Mouse (Mus musculus) forebrain, embryonic 14.5 days (tissue): ENCODE measurements around the gene Cux2. TPM values are rescaled to one million over a fixed set of nuclear protein-coding genes. Genes with fewer than 3 reads are reported as not detected.

Experiments
- ATAC-seq: fragments of 200-750 bp; cut with Nextera tagmentation; 2 replicates; pipeline ENCODE4 v1.8.0; 2017; ENCODE audit warnings: mild to moderate bottlenecking, moderate library complexity
- DNase-seq: peaks from one replicate; pipeline ENCODE4 v3.0.0-alpha.2; 2015; ENCODE audit warnings: low spot score
- H3K27ac ChIP-seq: fragments of 300-500 bp; sonication (generic); 2 replicates; pipeline ENCODE4 v1.5.1; 2014; ENCODE audit warnings: low read depth, mild to moderate bottlenecking, control low read depth, low read length, moderate library complexity
- H3K27me3 ChIP-seq: fragments of 300-500 bp; sonication (generic); replicated peaks from 2 replicates; pipeline ENCODE4 v1.6.1; 2014; ENCODE audit warnings: low read length, control low read depth, mixed read lengths; ENCODE audit not compliant: control insufficient read depth, insufficient read depth
- H3K36me3 ChIP-seq: fragments of 300-500 bp; sonication (generic); 2 replicates; pipeline ENCODE4 v1.6.1; 2014; ENCODE audit warnings: low read length, control low read depth; ENCODE audit not compliant: control insufficient read depth, insufficient read depth
- H3K4me1 ChIP-seq: fragments of 300-500 bp; sonication (generic); 2 replicates; pipeline ENCODE4 v1.6.1; 2014; ENCODE audit warnings: antibody characterized with exemption, low read length, control low read depth; ENCODE audit not compliant: control insufficient read depth, insufficient read depth
- H3K4me2 ChIP-seq: fragments of 300-500 bp; sonication (generic); 2 replicates; pipeline ENCODE4 v1.6.1; 2014; ENCODE audit warnings: mild to moderate bottlenecking, control low read depth, low read length
- H3K4me3 ChIP-seq: fragments of 300-500 bp; sonication (generic); 2 replicates; pipeline ENCODE4 v1.5.1; 2014; ENCODE audit warnings: low read depth, low read length, control low read depth
- H3K9ac ChIP-seq: fragments of 300-500 bp; sonication (generic); 2 replicates; pipeline ENCODE4 v1.6.1; 2014; ENCODE audit warnings: mild to moderate bottlenecking, low read length, control low read depth, moderate library complexity
- H3K9me3 ChIP-seq: fragments of 300-500 bp; sonication (generic); replicated peaks from 2 replicates; pipeline ENCODE4 v1.6.1; 2016; ENCODE audit warnings: low read length, control low read depth, mixed read lengths; ENCODE audit not compliant: control insufficient read depth
- WGBS: fragments of 180-500 bp; shearing (Covaris S2); extraction: QIAGEN DNeasy Blood & Tissue Kit; methylation state at CpG from one replicate; pipeline ENCODE4 v1.1.7; 2014; 5-methylcytosine and 5-hydroxymethylcytosine counted together
- polyA plus RNA-seq: library from polyadenylated mRNA; unstranded; fragments of >200 nt; fragmentation: Nextera tagmentation; extraction: Ambion mirVana; gene quantifications from 2 replicates; pipeline ENCODE4 v1.2.1, GENCODE M21; 2014

Cux2 gene
- polyA plus RNA-seq, 1 experiment from 2014 or later: 16.7 TPM

GRCm38 (mm10) chr5:121837441-121838340, 212.2 kb downstream of the Cux2 start, which contains the start of gene Sh2b3:
Gene Sh2b3, minus strand, starts transcription at chr5:121837646.
- H3K9me3 ChIP-seq: no peaks in the 10 kb centered on the region
- H3K27me3 ChIP-seq: peaks cover 34% of the 10 kb centered on the region
- H3K36me3 ChIP-seq: no peaks in the 10 kb centered on the region
- H3K27ac ChIP-seq: peak within 1 kb of the TSS; percentile 52; the same call in 1 of the 2 replicates
- ATAC-seq (peak; percentile 16; the same call in 1 of the 2 replicates), DNase-seq (no peak)
- peak within 1 kb of the TSS; percentile 63 for H3K4me3 ChIP-seq
- H3K9ac ChIP-seq: peak within 1 kb of the TSS; percentile 71
- H3K4me1 ChIP-seq: peaks cover 30% of the 10 kb centered on the region
- peak within 1 kb of the TSS; percentile 84 for H3K4me2 ChIP-seq
- WGBS: 2% methylated on average over 33 of the region's 35 CpGs

- peak; percentile 73 for ATAC-seq
- peak overlapping the region; percentile 84 for H3K4me2 ChIP-seq
- DNase-seq: peak; percentile 80
- peaks cover 26% of the 10 kb centered on the region for H3K4me1 ChIP-seq
- H3K9me3 ChIP-seq: no peaks in the 10 kb centered on the region
- under 1% methylated on average over 69 of the region's 77 CpGs for WGBS
- peaks cover 30% of the 10 kb centered on the region for H3K27me3 ChIP-seq
- no peaks in the 10 kb centered on the region for H3K36me3 ChIP-seq
- peak overlapping the region; percentile 63 for H3K4me3 ChIP-seq
- H3K9ac ChIP-seq: peak overlapping the region; percentile 71
- peak overlapping the region; percentile 52; the same call in 1 of the 2 replicates for H3K27ac ChIP-seq
These were observed 213.0 kb downstream of the Cux2 start for GRCm38 (mm10) chr5:121836692-121837415.

DNA sequence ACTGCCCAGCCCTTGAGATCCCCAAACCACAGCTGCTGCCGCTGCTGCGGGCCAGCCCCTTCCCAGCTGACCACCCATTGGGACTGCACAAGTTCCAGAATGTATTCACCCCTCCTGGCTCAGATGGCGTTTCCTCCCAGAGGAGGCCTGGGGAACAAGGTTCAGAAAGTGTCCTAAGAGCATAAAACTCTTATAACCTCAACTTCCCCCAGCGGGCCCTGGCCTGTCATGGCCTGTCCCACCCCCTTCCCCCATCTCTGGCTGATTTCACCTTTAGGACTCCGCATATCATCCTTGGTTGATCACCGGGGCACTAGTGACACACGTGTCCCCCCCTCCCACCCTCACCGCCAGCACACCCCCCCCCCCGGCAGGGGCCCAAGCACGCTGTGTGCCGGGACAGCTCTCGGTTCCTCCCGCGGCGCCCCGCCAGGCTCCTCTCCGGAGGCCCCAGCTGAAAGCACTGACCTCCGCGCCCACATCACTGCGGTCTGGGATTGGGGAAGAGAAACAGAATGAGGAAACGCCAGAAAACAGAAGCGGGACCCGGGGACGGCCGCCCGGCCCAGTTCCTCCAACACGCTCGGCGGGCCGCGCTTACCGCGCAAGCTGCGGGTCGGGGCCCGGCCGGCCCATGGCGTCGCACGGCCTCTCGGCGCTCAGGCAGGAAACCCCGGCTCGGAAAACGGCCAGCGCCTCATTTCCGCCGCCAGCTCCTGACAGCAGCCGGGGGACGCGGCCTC, 213.8 kb downstream of the Cux2 start:
- no peaks in the 10 kb centered on the region for H3K9me3 ChIP-seq
- H3K27ac ChIP-seq: no peak overlapping the region
- DNase-seq (peak; percentile 34), ATAC-seq (peak; percentile 32; the same call in 1 of the 2 replicates)
- H3K4me2 ChIP-seq: peak overlapping the region; percentile 84
- peak overlapping the region; percentile 63 for H3K4me3 ChIP-seq
- H3K36me3 ChIP-seq: no peaks in the 10 kb centered on the region
- H3K4me1 ChIP-seq: peaks cover 26% of the 10 kb centered on the region
- H3K9ac ChIP-seq: peak overlapping the region; percentile 71
- peaks cover 30% of the 10 kb centered on the region for H3K27me3 ChIP-seq
- WGBS: under 1% methylated on average over 45 of the region's 51 CpGs

- Histone ChIP-seq H3K9me3 (no peaks in the 10 kb centered on the region), H3K4me3 (peak overlapping the region; percentile 63), H3K9ac (peak overlapping the region; percentile 71; the same call in 1 of the 2 replicates), H3K27me3 (peaks cover 34% of the 10 kb centered on the region), H3K4me1 (peaks cover 26% of the 10 kb centered on the region), H3K36me3 (no peaks in the 10 kb centered on the region), H3K4me2 (peak overlapping the region; percentile 84), H3K27ac (no peak overlapping the region)
- no peak for DNase-seq
- 51% methylated on average over 12 of the region's 12 CpGs for WGBS
- no peak for ATAC-seq
These were observed 214.7 kb downstream of the Cux2 start for GRCm38 (mm10) chr5:121834991-121835747.

DNA sequence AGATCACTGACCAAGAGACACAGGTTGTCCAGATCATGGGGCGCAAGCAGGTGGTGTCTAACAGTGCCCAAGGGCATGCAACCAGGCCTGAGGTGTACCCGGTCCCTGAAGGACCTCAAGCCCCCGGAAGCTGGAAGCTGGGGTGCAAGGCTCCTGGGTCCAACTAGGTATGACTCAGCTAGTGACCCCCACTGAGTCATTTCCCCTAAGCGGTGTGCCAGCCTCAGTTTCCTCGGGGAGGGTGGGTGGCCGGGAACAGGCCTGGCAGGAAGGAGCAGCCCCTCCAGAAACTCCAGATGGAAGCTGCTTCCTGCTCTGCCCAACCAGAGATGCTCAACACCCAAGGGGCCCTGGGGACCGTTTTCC, 215.7 kb downstream of the Cux2 start:
- H3K9me3 ChIP-seq: no peaks in the 10 kb centered on the region
- no peak for DNase-seq
- H3K27me3 ChIP-seq: peaks cover 30% of the 10 kb centered on the region
- no peak overlapping the region for H3K4me2 ChIP-seq
- H3K4me3 ChIP-seq: no peak overlapping the region
- H3K9ac ChIP-seq: no peak overlapping the region
- H3K27ac ChIP-seq: no peak overlapping the region
- peaks cover 27% of the 10 kb centered on the region for H3K4me1 ChIP-seq
- ATAC-seq: no peak
- H3K36me3 ChIP-seq: no peaks in the 10 kb centered on the region
- WGBS: 82% methylated on average over 7 of the region's 7 CpGs

DNA sequence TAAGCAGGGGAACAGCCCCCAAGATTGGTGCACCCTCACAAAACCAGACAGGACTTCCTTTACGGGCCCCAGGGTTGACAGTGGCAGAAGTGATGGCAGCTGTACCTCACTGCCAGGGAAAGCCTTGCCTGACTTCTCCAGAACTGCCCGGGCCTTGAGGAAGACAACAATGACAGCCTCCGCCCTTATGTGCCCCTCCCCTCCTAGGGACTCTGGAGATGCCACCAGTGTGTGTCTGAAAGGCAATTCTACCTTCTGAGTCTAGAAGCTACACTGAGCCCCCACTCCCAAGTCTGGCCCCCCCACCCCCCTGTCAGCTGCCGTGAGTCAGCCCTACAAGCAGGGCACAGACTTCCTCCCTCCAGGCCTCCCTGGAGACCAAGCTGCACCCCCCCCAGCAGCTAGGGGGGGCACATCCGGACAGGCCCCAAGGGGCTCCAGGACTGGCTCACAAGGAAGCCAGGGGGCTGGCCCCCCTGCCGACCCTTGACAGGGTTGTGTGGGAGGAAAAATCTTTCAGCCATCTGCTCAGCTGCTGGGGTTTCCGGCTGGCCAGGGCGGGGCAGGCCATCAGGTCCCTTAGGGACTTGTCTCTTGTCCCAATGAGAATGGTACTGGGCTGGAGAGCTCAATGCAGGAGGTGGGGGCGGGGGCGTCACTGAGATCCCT, 216.2 kb downstream of the Cux2 start:
- peaks cover 26% of the 10 kb centered on the region for H3K4me1 ChIP-seq
- DNase-seq (no peak), ATAC-seq (no peak)
- 54% methylated on average over 10 of the region's 10 CpGs for WGBS
- H3K27ac ChIP-seq: no peak overlapping the region
- H3K27me3 ChIP-seq: peaks cover 25% of the 10 kb centered on the region
- H3K36me3 ChIP-seq: no peaks in the 10 kb centered on the region
- no peak overlapping the region for H3K4me3 ChIP-seq
- no peaks in the 10 kb centered on the region for H3K9me3 ChIP-seq
- no peak overlapping the region for H3K4me2 ChIP-seq
- no peak overlapping the region for H3K9ac ChIP-seq

DNA sequence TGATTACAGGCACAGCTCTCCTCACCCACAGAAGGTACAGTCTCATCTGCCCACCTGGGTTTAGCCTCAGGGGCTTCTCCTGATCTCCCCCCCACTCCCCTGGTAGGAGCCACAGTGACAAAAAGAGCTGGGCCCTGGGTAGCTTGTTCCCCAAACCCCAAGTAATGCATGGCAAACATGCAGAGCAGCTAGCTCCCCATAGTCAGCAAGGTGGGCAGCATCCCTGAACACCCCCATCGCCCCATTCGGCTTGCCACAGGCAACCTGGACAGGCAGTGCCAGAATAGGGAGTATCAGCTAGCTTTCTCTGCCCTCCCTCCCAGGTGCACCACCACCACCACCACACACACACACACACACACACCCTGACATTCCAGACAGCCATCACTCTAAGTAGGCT, 216.7 kb downstream of the Cux2 start:
- Histone ChIP-seq H3K4me3 (no peak overlapping the region), H3K9me3 (no peaks in the 10 kb centered on the region), H3K9ac (no peak overlapping the region), H3K4me2 (no peak overlapping the region), H3K27ac (no peak overlapping the region), H3K36me3 (no peaks in the 10 kb centered on the region), H3K4me1 (peaks cover 22% of the 10 kb centered on the region), H3K27me3 (peaks cover 20% of the 10 kb centered on the region)
- WGBS: 70% methylated on average over 2 of the region's 2 CpGs
- no peak for DNase-seq
- ATAC-seq: no peak
